Mouse (Mus musculus) frontal cortex, postnatal 36 days (tissue): ENCODE results near the gene Tmem169.
A peak's percentile ranks its signal among the peaks of the same experiment; 100 is the strongest.

Source experiments
- DNase-seq, 2 experiments: peaks; one replicate each; pipeline ENCODE4 v3.0.0; 2022; ENCODE audit warnings: low spot score in 2 of 2

The Tmem169 gene

DNA sequence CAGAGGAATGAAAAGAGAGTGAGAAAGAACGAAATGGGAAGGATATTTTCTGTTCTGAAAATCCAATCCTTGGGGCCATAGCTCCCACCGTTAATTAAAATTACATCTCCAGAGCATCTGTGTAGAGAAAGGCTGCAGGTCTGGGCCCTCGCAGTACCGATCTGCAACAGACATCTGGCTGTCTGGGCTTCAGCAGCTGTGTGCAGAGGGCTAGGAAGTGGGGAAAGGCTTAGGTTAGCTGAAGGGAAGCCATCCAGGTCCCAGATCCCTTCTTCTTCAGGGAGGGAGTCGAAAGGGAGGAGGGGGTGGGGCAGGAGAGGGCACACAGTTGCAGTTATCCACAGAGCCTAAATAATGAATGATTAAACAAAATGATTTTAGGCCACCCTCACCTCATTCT lies 370 bp downstream of the Tmem169 start:
- no peak for DNase-seq

DNA sequence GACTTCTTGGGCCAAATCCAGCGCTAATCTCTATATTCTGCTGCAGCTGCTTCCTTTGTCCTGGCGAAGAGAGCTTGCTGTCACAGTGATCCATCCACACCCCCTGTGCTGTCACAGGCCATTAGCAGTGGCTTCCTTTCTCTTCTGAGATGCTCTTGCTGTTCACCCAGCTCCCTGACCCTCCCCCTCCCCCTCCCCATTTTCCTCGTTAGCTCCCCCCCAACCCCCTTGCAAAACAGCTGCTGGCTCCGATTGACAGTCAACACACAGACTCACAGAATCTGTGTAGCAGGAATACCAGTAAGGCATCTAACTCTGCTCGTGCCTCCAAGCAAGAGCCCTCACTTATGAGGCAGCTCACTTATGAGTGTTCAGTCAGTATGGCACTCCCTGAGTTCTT lies 2.7 kb downstream of the Tmem169 start:
- DNase-seq: no peak

GRCm38 (mm10) chr1:72287893-72288292 lies 3.7 kb downstream of the Tmem169 start:
- no peak for DNase-seq

- DNase-seq: no peak
Observed at GRCm38 (mm10) chr1:72288527-72289150, 4.5 kb downstream of the Tmem169 start.

- no peak for DNase-seq
Observed at GRCm38 (mm10) chr1:72290896-72291295, 6.7 kb downstream of the Tmem169 start.

DNA sequence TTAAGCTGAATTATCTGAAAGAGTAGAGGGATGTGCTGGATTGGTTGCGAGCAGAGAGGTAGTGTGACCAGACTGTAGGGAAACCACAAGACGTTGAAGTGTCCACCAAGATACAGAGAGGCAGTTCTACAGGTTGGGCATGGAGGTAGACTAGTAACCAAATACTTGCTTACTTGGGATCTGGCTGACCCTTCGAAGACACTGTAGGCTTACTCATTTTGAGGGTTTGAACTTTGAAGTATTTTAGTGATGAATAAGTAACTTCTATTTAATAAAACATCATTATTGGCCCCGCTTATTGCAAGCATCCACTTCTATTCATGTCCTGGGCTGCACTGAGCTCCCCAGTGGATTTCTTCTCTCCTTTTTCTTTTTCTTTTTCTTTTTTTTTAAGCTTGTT lies 7.3 kb downstream of the Tmem169 start:
- DNase-seq: no peak

- no peak for DNase-seq
Observed at GRCm38 (mm10) chr1:72291925-72292324, 7.8 kb downstream of the Tmem169 start.

DNA sequence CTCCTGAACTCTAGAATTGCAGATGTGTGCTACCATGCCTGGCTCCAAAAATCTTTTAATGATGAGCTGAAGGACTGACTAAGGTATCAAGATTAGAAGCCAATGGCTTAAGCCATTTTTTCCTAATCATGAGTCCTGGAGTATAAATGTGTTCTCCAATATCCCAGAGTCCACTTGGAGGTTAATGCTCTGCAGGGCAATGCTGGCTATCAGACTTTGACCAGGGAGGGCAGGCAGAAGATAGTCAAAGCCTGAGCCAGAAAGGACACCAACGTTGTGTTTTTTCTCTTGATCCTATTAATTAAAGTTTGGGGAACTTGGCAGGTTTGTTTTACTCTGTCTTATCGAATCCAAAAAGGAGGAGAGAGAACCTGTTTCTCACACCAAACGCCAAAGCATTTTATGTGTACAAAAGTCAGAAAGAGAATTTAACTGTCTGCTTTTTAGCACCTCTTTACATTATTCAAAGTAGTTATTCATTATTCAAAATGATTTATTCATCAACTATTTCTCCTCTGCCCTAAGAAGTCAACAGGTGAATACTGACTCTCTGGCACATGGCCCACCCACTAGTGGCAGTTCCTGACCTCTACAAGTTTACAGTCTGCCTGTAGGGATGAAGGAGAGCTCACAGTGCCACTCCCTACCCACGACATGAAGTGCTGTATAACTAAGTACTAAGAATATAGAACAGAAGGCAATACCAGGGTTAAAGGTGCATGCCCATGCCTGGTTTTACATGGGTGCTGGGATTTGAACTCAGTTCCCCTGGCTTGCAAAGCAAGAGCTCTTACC lies 9.9 kb downstream of the Tmem169 start:
- DNase-seq: no peak

- no peak for DNase-seq
Observed at GRCm38 (mm10) chr1:72295746-72296145, 11.6 kb downstream of the Tmem169 start.

DNA sequence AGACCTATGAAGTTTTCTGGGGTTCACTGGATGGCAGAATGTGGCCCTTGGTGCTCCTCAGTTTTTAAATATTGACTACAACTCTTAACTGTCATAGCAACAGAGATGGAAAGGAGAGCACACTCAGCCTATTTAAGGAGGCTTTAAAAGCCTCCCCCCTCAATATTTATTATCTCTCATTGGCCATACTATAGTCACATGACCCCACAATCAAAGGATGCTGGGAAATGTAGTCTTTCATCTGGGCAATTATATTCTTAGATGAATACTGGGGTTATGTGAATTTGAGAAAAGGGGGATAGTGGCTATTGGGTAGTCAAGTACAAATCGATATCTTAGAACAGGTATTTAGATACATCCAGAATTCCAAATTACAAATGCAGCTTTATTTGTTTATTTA lies 17.7 kb downstream of the Tmem169 start:
- DNase-seq: no peak

GRCm38 (mm10) chr1:72306241-72306640 lies 22.1 kb downstream of the Tmem169 start:
- no peak for DNase-seq

DNA sequence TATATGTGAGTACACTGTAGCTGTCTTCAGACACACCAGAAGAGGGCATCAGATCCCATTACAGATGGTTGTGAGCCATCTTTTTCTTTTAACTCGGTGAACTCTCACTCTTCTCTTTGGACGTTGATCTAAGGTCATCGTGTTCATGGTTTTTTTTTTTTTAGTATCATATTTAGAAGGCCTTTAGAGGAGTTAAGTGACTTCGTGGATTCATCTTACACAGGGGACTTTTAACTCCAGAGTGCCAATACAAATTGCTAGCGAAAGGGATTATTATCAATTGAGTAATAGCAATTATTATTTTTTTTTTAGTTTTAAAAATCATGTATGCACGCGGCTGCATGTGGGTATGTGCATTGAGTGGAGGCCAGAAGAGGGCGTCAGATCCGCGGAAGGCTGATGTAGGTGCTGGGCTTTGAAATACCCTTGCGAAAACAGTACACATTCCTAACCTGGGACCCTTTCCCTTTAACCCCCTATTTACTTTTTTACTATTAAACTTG lies 22.6 kb downstream of the Tmem169 start:
- DNase-seq: no peak

DNA sequence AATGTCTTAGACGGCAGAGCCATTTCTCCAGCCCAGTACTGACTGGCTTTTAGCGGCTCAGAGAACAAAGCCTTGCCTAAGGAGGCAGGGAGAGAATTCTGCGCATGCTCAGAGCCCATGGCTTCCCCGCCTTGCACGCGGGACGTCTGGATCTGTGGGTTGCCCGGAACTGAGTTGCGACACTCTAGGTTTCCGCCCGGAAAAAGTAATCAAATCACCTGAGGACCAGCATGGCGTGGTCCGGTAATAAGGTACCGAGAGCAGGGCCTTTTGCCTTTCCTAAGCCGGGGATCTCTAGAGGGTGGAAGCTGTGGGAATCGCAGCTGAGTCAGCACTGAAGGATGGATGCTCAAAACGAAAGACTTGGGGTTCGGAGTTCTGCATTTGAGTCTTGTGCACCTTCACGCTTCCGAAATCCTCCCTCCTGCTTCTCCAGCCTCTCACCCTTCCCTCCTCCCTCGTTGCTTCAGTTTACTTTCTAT lies 23.2 kb downstream of the Tmem169 start, which contains the start of gene Xrcc5:
Gene Xrcc5 (plus strand): TSS at position 105 of the 482 bp plus-strand sequence.
- peak; percentile 93 to 95 for DNase-seq

DNA sequence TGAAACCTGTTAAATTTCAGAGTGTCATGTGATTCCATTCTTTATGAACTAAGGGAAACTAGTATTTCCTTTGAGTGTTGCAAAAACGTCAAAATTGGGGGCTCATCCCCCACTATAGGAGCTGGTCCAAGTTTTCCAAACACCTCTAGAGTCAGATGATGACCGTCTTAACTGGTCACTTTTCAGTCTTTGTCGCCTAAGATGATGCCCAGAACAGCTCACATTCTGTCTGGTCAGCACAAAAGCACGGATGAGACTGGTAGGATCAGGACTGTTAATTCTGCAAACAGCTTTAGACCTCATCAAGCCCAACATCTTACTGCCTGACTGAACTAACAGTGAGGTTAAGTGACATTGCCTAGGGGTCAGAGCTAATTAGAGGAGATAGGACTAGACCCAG lies 24.8 kb downstream of the Tmem169 start:
- no peak for DNase-seq

- no peak for DNase-seq
Observed at GRCm38 (mm10) chr1:72309744-72310424, 25.7 kb downstream of the Tmem169 start.

- DNase-seq: no peak
Observed at GRCm38 (mm10) chr1:72312701-72313398, 28.7 kb downstream of the Tmem169 start.

DNA sequence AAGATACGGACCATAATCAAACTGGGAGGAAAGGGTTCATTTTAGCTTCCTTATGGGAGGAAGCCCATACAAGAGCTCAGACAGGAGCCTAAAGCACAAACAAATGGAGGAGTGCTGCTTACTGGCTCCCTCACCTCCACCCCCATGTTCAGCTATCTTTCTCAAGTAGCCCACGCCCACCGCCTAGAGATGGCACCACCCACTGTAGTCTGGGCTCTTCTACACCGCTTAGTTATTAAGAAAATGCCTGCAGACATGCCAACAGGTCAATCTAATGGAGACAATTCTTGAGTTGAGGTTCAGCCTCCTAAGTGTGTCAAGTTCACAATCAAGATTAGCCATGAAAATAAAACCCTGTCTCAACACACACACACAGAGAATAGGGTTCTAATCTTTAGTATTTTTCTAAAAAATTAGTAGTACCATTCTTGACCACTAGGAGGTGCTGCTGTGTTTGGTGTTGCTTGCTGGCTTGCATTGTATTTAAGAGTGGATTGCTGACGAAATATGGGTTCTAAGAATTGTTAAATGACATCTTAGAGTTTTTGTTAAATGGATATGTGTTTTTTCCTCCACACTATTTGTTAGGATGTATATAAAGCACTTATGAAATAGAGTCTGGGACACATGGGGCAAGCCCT lies 29.4 kb downstream of the Tmem169 start:
- no peak for DNase-seq

GRCm38 (mm10) chr1:72315447-72315846 lies 31.3 kb downstream of the Tmem169 start:
- no peak for DNase-seq

- no peak for DNase-seq
Observed at GRCm38 (mm10) chr1:72316409-72316808, 32.2 kb downstream of the Tmem169 start.

DNA sequence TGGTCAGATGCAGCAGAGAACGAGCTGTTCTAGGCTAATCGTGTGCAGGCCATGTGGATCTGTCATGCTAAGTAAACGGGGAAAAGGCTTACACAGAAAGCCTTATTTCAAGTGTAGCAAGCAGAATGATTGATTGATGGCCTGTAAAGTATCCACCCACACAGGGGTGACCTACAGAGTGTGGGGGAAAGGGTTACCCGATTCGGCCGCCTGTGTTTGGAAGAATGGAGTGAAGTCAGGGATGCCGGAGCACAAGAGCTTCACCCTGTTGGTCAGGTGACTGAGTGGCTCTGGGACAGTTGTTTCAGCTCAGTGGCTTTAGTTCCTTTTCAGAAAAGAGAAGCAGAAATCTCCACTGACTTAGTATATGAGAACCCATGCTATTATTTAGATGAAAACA lies 32.7 kb downstream of the Tmem169 start:
- no peak for DNase-seq

DNA sequence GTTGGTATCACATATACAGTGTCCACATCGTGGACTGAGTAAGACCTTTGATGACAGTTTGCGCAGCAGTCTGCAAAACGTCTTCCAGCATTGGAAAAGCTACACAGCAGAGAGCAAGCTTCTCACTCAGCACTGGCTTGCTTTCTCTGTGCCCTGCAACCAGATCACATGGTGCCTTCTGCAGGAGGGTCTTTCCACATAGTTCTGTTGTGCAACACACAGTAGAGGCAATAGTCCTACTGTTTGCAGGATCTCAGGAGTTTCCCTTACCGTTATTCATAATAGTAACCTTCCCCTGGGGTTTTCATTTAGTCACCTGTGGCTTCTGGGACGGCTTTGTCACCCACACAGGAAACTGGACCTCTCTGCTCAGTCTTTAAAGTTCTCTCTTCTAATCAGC lies 36.6 kb downstream of the Tmem169 start:
- DNase-seq: no peak
